Mouse (Mus musculus) neutrophil, adult 5-6 weeks (primary cell): ENCODE measurements around the gene Klf12. TPM values are rescaled to one million over a fixed set of nuclear protein-coding genes. Genes with fewer than 3 reads are reported as not detected.

ENCODE experiments used
- ATAC-seq: fragments of 151-379, 151-347 bp; 2 replicates; pipeline ENCODE4 v1.8.0; 2017; ENCODE audit warnings: mild to moderate bottlenecking, moderate TSS enrichment; ENCODE audit not compliant: insufficient number of reproducible peaks, poor library complexity, low FRiP score, severe bottlenecking; ENCODE audit errors: extremely low read depth
- total RNA-seq: library from RNA; stranded (forward); fragments of 200-1000 nt; gene quantifications from 2 replicates; pipeline ENCODE4 v1.2.3, GENCODE M21; 2017

The Klf12 gene
- total RNA-seq, 1 experiment from 2014 or later = 3.5 TPM

GRCm38 (mm10) chr14:100090517-100090916 lies 194.0 kb downstream of the Klf12 start:
- ATAC-seq = no peak

GRCm38 (mm10) chr14:100079620-100080019 lies 204.9 kb downstream of the Klf12 start:
- no peak for ATAC-seq

DNA sequence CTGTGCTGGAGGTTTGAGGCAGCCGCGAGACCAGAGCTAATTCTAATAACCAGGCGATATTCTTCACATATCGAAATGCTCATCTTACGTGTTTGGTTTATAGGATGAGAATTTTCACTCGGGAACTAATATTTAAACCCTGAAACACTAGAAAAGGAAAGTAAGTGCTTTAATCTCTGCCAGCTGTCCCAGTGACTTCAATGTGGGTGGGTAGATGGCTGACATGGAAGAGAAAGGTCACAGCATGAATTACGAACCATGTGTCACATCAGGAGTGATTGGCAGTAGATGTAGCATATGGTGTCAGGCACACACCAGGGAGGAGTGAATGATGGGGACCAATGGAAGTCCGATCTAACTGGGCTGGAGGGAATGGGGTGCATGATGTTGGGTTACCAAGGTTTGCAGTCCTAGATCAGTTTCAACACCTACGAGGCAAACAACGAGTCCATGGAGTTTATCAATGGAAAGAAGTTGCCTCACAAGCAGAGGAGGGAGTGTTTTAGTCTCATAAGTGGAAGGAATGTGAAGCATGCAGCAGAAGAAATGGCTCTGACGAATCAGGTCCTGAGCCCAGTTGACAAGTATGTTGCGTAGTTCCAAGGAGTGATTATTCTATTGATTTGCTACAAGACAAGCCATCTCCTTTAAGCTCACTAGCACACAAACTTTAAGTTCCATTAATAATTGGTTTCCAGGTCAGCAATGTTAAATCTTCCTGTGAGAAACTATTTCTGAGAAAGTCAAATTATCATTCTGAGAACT lies 211.9 kb downstream of the Klf12 start:
- no peak for ATAC-seq

GRCm38 (mm10) chr14:100069543-100070090 lies 214.9 kb downstream of the Klf12 start:
- ATAC-seq = no peak

DNA sequence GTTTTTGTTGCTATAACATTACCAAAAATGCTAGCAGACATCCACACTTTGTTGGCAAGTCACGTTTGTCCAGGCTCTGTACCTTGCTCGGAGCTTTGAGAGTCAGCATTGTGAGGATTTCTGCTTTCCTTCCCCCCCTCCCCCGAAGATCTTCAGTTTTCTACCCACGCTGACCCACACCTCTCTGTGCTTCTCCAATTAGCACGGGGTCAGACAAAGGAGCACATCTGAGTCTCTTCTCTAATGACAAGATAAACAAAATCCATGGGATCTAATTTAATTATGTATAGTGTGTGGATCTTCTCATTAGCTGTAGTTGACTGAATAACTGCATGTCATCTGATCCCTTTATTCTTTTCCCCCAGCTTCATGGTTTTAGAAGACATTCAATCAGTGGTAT lies 215.8 kb downstream of the Klf12 start:
- ATAC-seq = no peak

- ATAC-seq = no peak
Observed at GRCm38 (mm10) chr14:100062516-100062915, 222.0 kb downstream of the Klf12 start.

DNA sequence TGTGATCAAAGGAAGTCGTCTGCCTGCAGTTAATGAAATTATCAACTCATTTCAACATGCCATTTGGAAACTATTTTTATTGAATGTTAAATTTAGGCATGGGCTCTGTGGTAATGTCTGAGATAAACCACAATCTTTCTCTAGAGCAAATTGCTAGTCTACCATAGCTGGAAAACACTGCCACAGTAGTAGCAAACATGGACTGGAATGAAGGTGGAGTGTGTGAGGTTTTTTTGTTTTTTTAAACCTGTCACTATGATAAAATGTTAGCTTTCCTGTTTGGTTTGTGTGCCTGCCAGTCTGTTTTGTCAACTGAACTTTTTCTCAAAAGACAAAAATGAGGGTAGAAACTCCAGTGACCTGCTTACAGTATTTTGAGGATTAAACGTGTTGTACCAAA lies 230.3 kb downstream of the Klf12 start:
- no peak for ATAC-seq

DNA sequence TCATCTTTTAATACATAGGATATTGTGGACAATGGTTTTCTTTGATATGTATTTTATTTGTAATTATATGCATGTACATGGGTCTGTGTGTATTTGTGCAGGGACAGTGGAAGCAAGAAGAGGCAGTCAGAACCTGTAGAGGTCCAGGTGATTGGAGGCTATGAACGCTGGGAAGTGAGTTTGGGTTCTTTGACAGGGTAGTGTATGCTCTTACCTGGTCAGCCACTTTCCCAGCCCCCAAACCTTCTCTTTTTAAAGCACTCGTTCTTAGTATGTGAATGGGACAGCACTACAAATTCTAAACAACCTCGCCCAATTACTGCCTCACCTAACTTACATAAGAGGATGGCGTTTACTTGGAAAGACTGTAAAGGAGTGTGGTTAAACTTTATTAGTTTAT lies 231.0 kb downstream of the Klf12 start:
- ATAC-seq = no peak

GRCm38 (mm10) chr14:100052876-100053275 lies 231.6 kb downstream of the Klf12 start:
- no peak for ATAC-seq

DNA sequence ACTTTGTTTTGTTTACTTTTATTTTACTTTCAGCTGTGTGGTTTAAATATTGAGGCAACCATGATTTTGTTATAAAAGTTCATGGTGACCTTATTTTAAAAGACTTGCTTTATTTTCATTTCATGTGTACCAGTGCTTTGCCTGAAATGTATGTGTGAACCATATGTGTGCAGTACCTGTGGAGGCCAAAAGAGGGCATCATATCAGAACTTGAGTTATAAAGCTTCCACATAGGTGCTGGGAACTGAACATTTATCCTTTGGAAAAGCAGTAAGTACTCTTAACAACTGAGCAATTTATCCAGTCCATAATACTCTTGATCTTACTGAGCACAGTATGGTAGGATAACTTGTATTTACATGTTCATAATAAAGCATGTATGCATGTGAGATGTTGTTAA lies 239.0 kb downstream of the Klf12 start:
- no peak for ATAC-seq

GRCm38 (mm10) chr14:100041823-100042222 lies 242.7 kb downstream of the Klf12 start:
- ATAC-seq = no peak

DNA sequence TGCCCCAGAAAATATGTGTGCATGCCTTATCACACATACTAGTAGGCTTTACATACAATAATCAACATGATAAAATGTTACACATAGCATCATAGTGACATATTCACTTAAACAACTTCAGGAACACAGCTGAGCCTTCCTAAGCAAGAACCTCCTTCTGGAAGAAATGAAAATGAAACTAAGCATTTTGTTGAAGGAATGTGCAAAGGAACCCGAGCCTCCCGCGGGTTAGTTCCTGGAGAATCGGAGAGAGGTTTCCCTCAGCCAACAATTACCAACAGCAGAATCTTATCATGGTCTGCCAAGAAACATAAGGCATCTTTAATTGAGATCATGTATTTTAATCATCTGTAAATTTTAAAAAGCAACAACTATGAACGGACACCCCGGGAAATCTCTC lies 257.8 kb downstream of the Klf12 start:
- no peak for ATAC-seq

DNA sequence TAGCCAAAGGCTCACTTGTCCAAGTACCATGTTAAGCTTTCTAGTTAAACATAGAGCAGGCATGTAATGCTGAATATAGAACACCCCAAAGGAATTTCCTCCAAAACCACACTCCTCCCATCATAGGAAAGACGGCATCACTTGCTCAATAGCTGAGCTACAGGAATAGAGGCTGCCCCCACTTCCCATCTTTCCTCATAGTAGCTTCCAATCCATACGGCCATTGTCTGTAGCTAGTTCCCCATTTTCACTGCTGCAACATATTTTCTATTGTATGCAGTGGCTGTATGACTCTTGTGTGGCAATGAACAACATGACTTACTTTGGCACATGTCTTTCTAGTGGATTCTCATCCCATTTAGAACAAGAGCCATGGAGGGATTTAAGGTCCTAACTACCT lies 267.3 kb downstream of the Klf12 start:
- ATAC-seq = no peak

DNA sequence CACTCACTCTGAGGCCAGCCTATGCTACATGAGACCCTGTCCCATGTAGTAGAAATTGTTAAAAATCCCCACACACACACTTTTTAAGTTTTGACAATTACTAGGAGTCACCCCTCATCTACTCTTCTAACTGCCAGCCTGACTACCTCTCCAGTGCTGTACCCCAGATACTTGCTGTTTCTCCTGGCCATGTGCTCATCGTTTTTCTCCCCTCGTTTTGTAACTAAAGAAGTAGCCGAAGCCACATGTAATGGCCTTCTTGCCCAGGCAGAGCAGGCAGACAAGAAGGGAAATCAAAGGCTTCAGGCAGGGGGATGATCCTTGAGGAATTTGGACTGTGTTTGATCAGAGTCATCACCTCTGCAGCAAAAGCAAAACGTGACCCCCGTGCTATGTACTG lies 274.0 kb downstream of the Klf12 start:
- ATAC-seq = no peak

GRCm38 (mm10) chr14:100009790-100010382 lies 274.6 kb downstream of the Klf12 start:
- no peak for ATAC-seq

GRCm38 (mm10) chr14:99983510-99983909 lies 301.0 kb downstream of the Klf12 start:
- no peak for ATAC-seq

DNA sequence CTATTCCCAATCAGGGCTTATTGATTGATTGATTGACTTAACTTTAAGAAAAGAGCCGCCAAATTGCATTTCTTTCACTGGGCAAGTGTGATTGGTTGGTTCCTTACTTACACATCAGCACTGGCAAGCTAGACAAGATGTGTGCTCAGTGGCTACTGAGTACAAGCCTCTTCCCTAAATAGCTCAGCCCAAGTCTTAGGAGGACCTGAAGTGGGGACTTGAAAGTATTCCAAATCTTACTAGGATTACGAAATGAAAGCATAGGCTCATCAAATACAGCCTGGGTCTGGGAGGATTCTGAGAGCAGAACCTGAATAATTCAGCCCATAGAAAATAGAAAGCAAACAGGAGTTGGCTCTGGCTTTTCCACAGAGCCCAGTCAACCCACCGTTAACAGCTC lies 303.3 kb downstream of the Klf12 start:
- ATAC-seq = no peak

GRCm38 (mm10) chr14:99967920-99968319 lies 316.6 kb downstream of the Klf12 start:
- ATAC-seq = no peak

DNA sequence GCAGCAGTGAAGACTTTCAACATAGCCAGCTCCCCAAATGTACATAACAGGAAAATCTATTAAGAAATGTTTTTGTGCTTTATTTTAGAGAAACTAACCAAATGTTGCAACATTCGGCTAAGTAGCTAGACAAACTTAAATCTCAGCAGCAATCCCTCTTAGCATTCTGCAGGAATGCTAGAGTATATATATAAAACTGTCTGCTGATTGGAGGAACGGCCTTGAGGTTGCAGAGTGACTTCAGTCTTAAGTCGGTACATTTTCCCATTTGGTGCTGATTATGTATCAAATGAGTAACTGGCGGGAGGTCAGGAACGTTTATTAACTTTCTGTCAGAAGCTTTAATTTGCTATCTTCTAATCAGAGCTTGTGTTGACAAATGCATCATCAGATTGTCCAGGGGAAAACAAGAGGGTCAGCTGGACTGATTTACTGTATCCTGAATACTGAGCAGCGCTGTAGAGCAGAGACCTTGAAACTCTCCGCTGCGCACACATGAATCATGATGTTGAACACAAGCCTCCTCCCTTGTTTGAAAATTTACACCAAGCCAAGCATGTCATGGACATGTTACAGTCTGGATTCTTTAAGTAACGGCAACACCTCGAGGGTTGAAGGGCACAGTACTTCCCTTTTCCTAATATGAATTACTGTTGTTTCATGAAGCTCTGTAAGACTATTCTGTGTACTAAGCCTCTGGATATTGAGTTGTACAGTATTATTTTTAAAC lies 323.8 kb downstream of the Klf12 start:
- no peak for ATAC-seq

DNA sequence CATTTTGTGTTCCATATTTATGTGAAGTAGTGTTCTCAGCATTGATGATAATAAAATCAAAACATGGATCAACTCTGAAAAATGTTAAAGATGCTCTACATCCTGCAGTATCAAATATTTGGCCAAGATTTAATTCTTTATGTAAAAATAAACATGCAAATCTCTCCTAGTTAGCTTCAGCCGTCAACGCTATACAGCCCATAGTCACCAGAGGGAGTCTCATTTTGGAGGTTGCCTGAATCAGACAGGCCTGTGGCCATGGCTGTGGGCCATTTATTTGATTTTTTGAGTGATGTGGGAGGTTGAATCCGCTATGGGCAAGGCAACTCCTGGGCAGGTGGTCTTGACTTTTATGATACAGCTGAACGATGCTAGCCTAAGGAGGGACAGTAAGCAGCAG lies 329.3 kb downstream of the Klf12 start:
- ATAC-seq = no peak
